Comparison of ENCODE assay signal across 8 mouse cellular contexts in the genomic region with DNA sequence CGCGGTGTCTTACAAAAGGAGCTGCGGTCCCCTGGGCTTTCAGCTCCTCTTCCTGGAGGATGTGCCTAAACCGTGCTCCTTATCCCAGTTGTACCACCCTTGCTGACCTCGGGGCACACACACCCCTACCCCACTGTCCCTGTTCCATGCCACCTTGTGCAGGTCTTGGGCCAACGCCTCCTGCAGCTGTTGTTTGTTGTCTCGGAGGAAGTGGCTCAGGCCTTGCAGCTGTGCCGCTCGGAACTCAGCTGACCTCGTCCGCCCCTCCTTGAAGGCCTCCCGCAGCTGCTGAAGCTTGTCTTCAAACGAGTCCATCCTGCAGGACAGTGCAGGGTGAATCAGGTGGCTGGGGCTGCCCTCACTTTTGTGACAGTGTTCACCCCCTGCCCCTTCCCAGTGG. TPM values are rescaled to one million over a fixed set of nuclear protein-coding genes. Genes with fewer than 3 reads are reported as not detected.
A peak's percentile ranks its signal among the peaks of the same experiment; 100 is the strongest.
DNase-seq lines count a peak whose midpoint lies in the region; ATAC-seq and TF ChIP-seq lines count a peak whose summit lies in the region.
"Had no signal": no experiment of that assay in that cellular context is flagged by ENCODE, and none has a peak within 500 bp of the region (broad histone marks: within the 10 kb centered on the region; RNA-seq: fewer than 3 reads in every experiment).

No protein-coding gene starts in this region.

- TF ChIP-seq POLR2A in limb, embryonic 14.5 days (IDR thresholded peaks at IDR 0.05; ENCODE audit: borderline replicate concordance, extremely low read depth, insufficient read depth, insufficient read length), result no peak

- H3K27me3 ChIP-seq in midbrain, postnatal 0 days (ENCODE audit: insufficient read depth, low read length), result no peaks in the 10 kb centered on the region
- no peaks in the 10 kb centered on the region for H3K27me3 ChIP-seq in midbrain, embryonic 15.5 days (replicated peaks)
- H3K27me3 ChIP-seq in heart, embryonic 15.5 days, result no peaks in the 10 kb centered on the region
- H3K27me3 ChIP-seq in limb, embryonic 14.5 days (ENCODE audit: control insufficient read depth, insufficient read depth, low read length), result no peaks in the 10 kb centered on the region
- H3K27me3 ChIP-seq in stomach, embryonic 15.5 days (replicated peaks), result no peaks in the 10 kb centered on the region

- DNase-seq in midbrain, postnatal 0 days (ENCODE audit: low spot score), result no peak
- DNase-seq in limb, embryonic 14.5 days (ENCODE audit: low spot score), result peak; percentile 37
- no peak for DNase-seq in left cerebral cortex, postnatal 36 days (ENCODE audit: low spot score in 2 of 2)
- no peak for DNase-seq in cerebellum, adult 11 months

- no peaks in the 10 kb centered on the region for H3K4me1 ChIP-seq in midbrain, postnatal 0 days (ENCODE audit: insufficient read depth, low read length)
- no peaks in the 10 kb centered on the region for H3K4me1 ChIP-seq in midbrain, embryonic 15.5 days
- H3K4me1 ChIP-seq in heart, embryonic 15.5 days (replicated peaks), result peaks cover 20% of the 10 kb centered on the region
- no peaks in the 10 kb centered on the region; the same call in 1 of the 2 replicates for H3K4me1 ChIP-seq in limb, embryonic 14.5 days (ENCODE audit: control insufficient read depth, insufficient read depth, low read length)
- peaks cover 17% of the 10 kb centered on the region for H3K4me1 ChIP-seq in stomach, embryonic 15.5 days

- ATAC-seq in midbrain, postnatal 0 days (ENCODE audit: low FRiP score), result 0 out of 2 replicates have a peak, but pooled peaks have one; percentile 13
- ATAC-seq in midbrain, embryonic 15.5 days (replicated peaks), result no peak
- ATAC-seq in heart, embryonic 15.5 days (replicated peaks; ENCODE audit: insufficient number of reproducible peaks, insufficient read depth, low FRiP score, low read depth), result no peak; the same call in 1 of the 2 replicates
- ATAC-seq in limb, embryonic 14.5 days (ENCODE audit: low FRiP score, low read depth), result peak; percentile 62
- ATAC-seq in stomach, embryonic 15.5 days (ENCODE audit: insufficient read depth, low FRiP score, low read depth), result no peak

- intact Hi-C loops in left cerebral cortex, postnatal 36 days (cut with DNase I), result no loop called here

- TF ChIP-seq CTCF in midbrain, postnatal 0 days (IDR thresholded peaks at IDR 0.05), result no peak

- no peaks in the 10 kb centered on the region for H3K9me3 ChIP-seq in midbrain, postnatal 0 days (ENCODE audit: low read length)
- H3K9me3 ChIP-seq in midbrain, embryonic 15.5 days, result no peaks in the 10 kb centered on the region
- no peaks in the 10 kb centered on the region for H3K9me3 ChIP-seq in heart, embryonic 15.5 days (replicated peaks)
- no peaks in the 10 kb centered on the region for H3K9me3 ChIP-seq in limb, embryonic 14.5 days (ENCODE audit: control insufficient read depth, low read length)
- no peaks in the 10 kb centered on the region for H3K9me3 ChIP-seq in stomach, embryonic 15.5 days

- no peak overlapping the region for H3K27ac ChIP-seq in midbrain, postnatal 0 days (ENCODE audit: low read depth, low read length)
- H3K27ac ChIP-seq in midbrain, embryonic 15.5 days, result no peak overlapping the region
- peak overlapping the region; percentile 51 for H3K27ac ChIP-seq in heart, embryonic 15.5 days
- H3K27ac ChIP-seq in limb, embryonic 14.5 days (replicated peaks; ENCODE audit: low read depth, low read length), result peak overlapping the region; percentile 39
- peak overlapping the region; percentile 8 for H3K27ac ChIP-seq in stomach, embryonic 15.5 days

- no peak overlapping the region for H3K4me3 ChIP-seq in midbrain, postnatal 0 days (ENCODE audit: low read depth, low read length)
- no peak overlapping the region for H3K4me3 ChIP-seq in midbrain, embryonic 15.5 days
- H3K4me3 ChIP-seq in heart, embryonic 15.5 days, result no peak overlapping the region
- H3K4me3 ChIP-seq in limb, embryonic 14.5 days (replicated peaks; ENCODE audit: low read length), result no peak overlapping the region
- H3K4me3 ChIP-seq in stomach, embryonic 15.5 days (replicated peaks), result no peak overlapping the region

- H3K9ac ChIP-seq in midbrain, postnatal 0 days (replicated peaks; ENCODE audit: low read length, poor library complexity, severe bottlenecking), result no peak overlapping the region
- H3K9ac ChIP-seq in midbrain, embryonic 15.5 days, result no peak overlapping the region
- H3K9ac ChIP-seq in heart, embryonic 15.5 days, result no peak overlapping the region
- H3K9ac ChIP-seq in limb, embryonic 14.5 days (ENCODE audit: low read depth, low read length, severe bottlenecking), result no peak overlapping the region
- no peak overlapping the region for H3K9ac ChIP-seq in stomach, embryonic 15.5 days

- H3K36me3 ChIP-seq in midbrain, postnatal 0 days (ENCODE audit: insufficient read depth, low read length), result no peaks in the 10 kb centered on the region
- H3K36me3 ChIP-seq in midbrain, embryonic 15.5 days (replicated peaks), result no peaks in the 10 kb centered on the region
- H3K36me3 ChIP-seq in heart, embryonic 15.5 days, result no peaks in the 10 kb centered on the region
- no peaks in the 10 kb centered on the region for H3K36me3 ChIP-seq in limb, embryonic 14.5 days (ENCODE audit: control insufficient read depth, insufficient read depth, low read length)
- H3K36me3 ChIP-seq in stomach, embryonic 15.5 days, result no peaks in the 10 kb centered on the region

- 58% methylated on average over 13 of the region's 13 CpGs for WGBS in midbrain, postnatal 0 days
- WGBS in midbrain, embryonic 15.5 days, result 53% methylated on average over 13 of the region's 13 CpGs
- 56% methylated on average over 13 of the region's 13 CpGs for WGBS in heart, embryonic 15.5 days
- 56% methylated on average over 13 of the region's 13 CpGs for WGBS in limb, embryonic 14.5 days
- WGBS in stomach, embryonic 15.5 days, result 41% methylated on average over 13 of the region's 13 CpGs

- no peak overlapping the region for H3K4me2 ChIP-seq in midbrain, postnatal 0 days (ENCODE audit: low read depth, low read length, poor library complexity, severe bottlenecking)
- no peak overlapping the region for H3K4me2 ChIP-seq in midbrain, embryonic 15.5 days
- no peak overlapping the region for H3K4me2 ChIP-seq in heart, embryonic 15.5 days
- no peak overlapping the region for H3K4me2 ChIP-seq in limb, embryonic 14.5 days (replicated peaks; ENCODE audit: low read depth, low read length, severe bottlenecking)
- H3K4me2 ChIP-seq in stomach, embryonic 15.5 days, result no peak overlapping the region

RNA-seq across cellular contexts. Expression of a gene that starts 6.0 kb away (rescaled TPM):
- 1.3 and 3.7 TPM in 2 replicates for total RNA-seq in midbrain, postnatal 0 days (2014; rRNA removed)
- polyA plus RNA-seq in midbrain, postnatal 0 days (2015; fragmentation: Nextera tagmentation; extraction: Ambion mirVana), result 2.1 and 2.8 TPM in 2 replicates
- 1.9 TPM in 2 replicates for polyA plus RNA-seq in midbrain, embryonic 15.5 days (2015; fragmentation: Nextera tagmentation; extraction: Ambion mirVana)
- 1.6 and 4.0 TPM in 2 replicates for polyA plus RNA-seq in heart, embryonic 15.5 days (2015; fragmentation: Nextera tagmentation; extraction: Ambion mirVana)
- 1.8 and 1.9 TPM in 2 replicates for polyA plus RNA-seq in limb, embryonic 14.5 days (2012; rRNA removed)
- polyA plus RNA-seq in limb, embryonic 14.5 days (2014; fragmentation: Nextera tagmentation; extraction: Ambion mirVana), result 2.6 and 2.9 TPM in 2 replicates
- 3.6 and 4.2 TPM in 2 replicates for polyA plus RNA-seq in stomach, embryonic 15.5 days (2015; fragmentation: Nextera tagmentation; extraction: Ambion mirVana)
- total RNA-seq in left cerebral cortex, postnatal 36 days (2021), result 1 to 10 TPM; 2.6 to 3.8 TPM

RNA-seq across cellular contexts. Expression of a gene that starts 11.0 kb away (rescaled TPM):
- total RNA-seq in midbrain, postnatal 0 days (2014; rRNA removed), result 165 and 197 TPM in 2 replicates
- polyA plus RNA-seq in midbrain, postnatal 0 days (2015; fragmentation: Nextera tagmentation; extraction: Ambion mirVana), result 292 and 333 TPM in 2 replicates
- 246 and 258 TPM in 2 replicates for polyA plus RNA-seq in midbrain, embryonic 15.5 days (2015; fragmentation: Nextera tagmentation; extraction: Ambion mirVana)
- 371 and 387 TPM in 2 replicates for polyA plus RNA-seq in heart, embryonic 15.5 days (2015; fragmentation: Nextera tagmentation; extraction: Ambion mirVana)
- polyA plus RNA-seq in limb, embryonic 14.5 days (2012; rRNA removed), result 186 and 202 TPM in 2 replicates
- polyA plus RNA-seq in limb, embryonic 14.5 days (2014; fragmentation: Nextera tagmentation; extraction: Ambion mirVana), result 314 and 322 TPM in 2 replicates
- 312 and 320 TPM in 2 replicates for polyA plus RNA-seq in stomach, embryonic 15.5 days (2015; fragmentation: Nextera tagmentation; extraction: Ambion mirVana)
- total RNA-seq in left cerebral cortex, postnatal 36 days (2021), result 100 to 1,000 TPM; 137 to 152 TPM

RNA-seq across cellular contexts. Expression of a gene that starts 11.4 kb away (rescaled TPM):
- total RNA-seq in midbrain, postnatal 0 days (2014; rRNA removed), result 13.0 and 23.2 TPM in 2 replicates
- polyA plus RNA-seq in midbrain, postnatal 0 days (2015; fragmentation: Nextera tagmentation; extraction: Ambion mirVana), result 11.2 and 12.4 TPM in 2 replicates
- 11.7 and 11.8 TPM in 2 replicates for polyA plus RNA-seq in midbrain, embryonic 15.5 days (2015; fragmentation: Nextera tagmentation; extraction: Ambion mirVana)
- 15.0 and 21.8 TPM in 2 replicates for polyA plus RNA-seq in heart, embryonic 15.5 days (2015; fragmentation: Nextera tagmentation; extraction: Ambion mirVana)
- polyA plus RNA-seq in limb, embryonic 14.5 days (2012; rRNA removed), result 33.3 and 40.7 TPM in 2 replicates
- polyA plus RNA-seq in limb, embryonic 14.5 days (2014; fragmentation: Nextera tagmentation; extraction: Ambion mirVana), result 21.9 and 23.3 TPM in 2 replicates
- polyA plus RNA-seq in stomach, embryonic 15.5 days (2015; fragmentation: Nextera tagmentation; extraction: Ambion mirVana), result 21.4 and 22.2 TPM in 2 replicates
- total RNA-seq in left cerebral cortex, postnatal 36 days (2021), result 10 to 100 TPM; 16.2 to 16.5 TPM

RNA-seq across cellular contexts. Expression of a gene that starts 16.7 kb away (rescaled TPM):
- total RNA-seq in midbrain, postnatal 0 days (2014; rRNA removed), result 26.0 and 37.5 TPM in 2 replicates
- polyA plus RNA-seq in midbrain, postnatal 0 days (2015; fragmentation: Nextera tagmentation; extraction: Ambion mirVana), result 13.2 and 14.1 TPM in 2 replicates
- 12.7 and 14.6 TPM in 2 replicates for polyA plus RNA-seq in midbrain, embryonic 15.5 days (2015; fragmentation: Nextera tagmentation; extraction: Ambion mirVana)
- polyA plus RNA-seq in heart, embryonic 15.5 days (2015; fragmentation: Nextera tagmentation; extraction: Ambion mirVana), result 24.9 and 39.6 TPM in 2 replicates
- 145 and 191 TPM in 2 replicates for polyA plus RNA-seq in limb, embryonic 14.5 days (2012; rRNA removed)
- 36.8 and 37.8 TPM in 2 replicates for polyA plus RNA-seq in limb, embryonic 14.5 days (2014; fragmentation: Nextera tagmentation; extraction: Ambion mirVana)
- polyA plus RNA-seq in stomach, embryonic 15.5 days (2015; fragmentation: Nextera tagmentation; extraction: Ambion mirVana), result 34.7 and 42.6 TPM in 2 replicates
- 10 to 100 TPM; 15.7 to 19.6 TPM for total RNA-seq in left cerebral cortex, postnatal 36 days (2021)

RNA-seq across cellular contexts. Expression of a gene that starts 34.9 kb away (rescaled TPM):
- not detected in 2 replicates for total RNA-seq in midbrain, postnatal 0 days (2014; rRNA removed)
- not detected in 2 replicates for polyA plus RNA-seq in midbrain, postnatal 0 days (2015; fragmentation: Nextera tagmentation; extraction: Ambion mirVana)
- not detected in 2 replicates for polyA plus RNA-seq in midbrain, embryonic 15.5 days (2015; fragmentation: Nextera tagmentation; extraction: Ambion mirVana)
- polyA plus RNA-seq in heart, embryonic 15.5 days (2015; fragmentation: Nextera tagmentation; extraction: Ambion mirVana), result not detected in 2 replicates
- 0.32 and 0.52 TPM in 2 replicates for polyA plus RNA-seq in limb, embryonic 14.5 days (2012; rRNA removed)
- 0.33 and 0.39 TPM in 2 replicates for polyA plus RNA-seq in limb, embryonic 14.5 days (2014; fragmentation: Nextera tagmentation; extraction: Ambion mirVana)
- 0.06 and 0.12 TPM in 2 replicates for polyA plus RNA-seq in stomach, embryonic 15.5 days (2015; fragmentation: Nextera tagmentation; extraction: Ambion mirVana)
- under 1 TPM in 1 of 2 experiments, not detected in 1; 0.27 TPM for total RNA-seq in left cerebral cortex, postnatal 36 days (2021)
- total RNA-seq: hematopoietic stem cell, adult 5-6 weeks had no signal

Comparison
In these comparisons a context has a peak if more than half of its experiments do, and no peak if none do; other contexts are left out.
1. ATAC-seq: peak in midbrain, postnatal 0 days (single experiment) and limb, embryonic 14.5 days (single experiment); none in midbrain, embryonic 15.5 days (single experiment), heart, embryonic 15.5 days (single experiment) and stomach, embryonic 15.5 days (single experiment).
2. H3K27ac ChIP-seq: peak in heart, embryonic 15.5 days (single experiment), limb, embryonic 14.5 days (single experiment) and stomach, embryonic 15.5 days (single experiment); none in midbrain, postnatal 0 days (single experiment) and midbrain, embryonic 15.5 days (single experiment).